Mouse (Mus musculus) erythroblast, embryonic 14.5 days (primary cell): ENCODE results near the gene Kirrel.

Experiments used
- GATA1 ChIP-seq: IDR thresholded peaks from 2 replicates; pipeline ENCODE4 v1.6.1; 2012; ENCODE audit warnings: low read length, inconsistent platforms, mixed read lengths
- TAL1 ChIP-seq: IDR thresholded peaks from 3 replicates; pipeline ENCODE4 v1.6.1; 2012; ENCODE audit warnings: low read length, inconsistent platforms, mixed read lengths

- TF ChIP-seq TAL1 (no peak), GATA1 (no peak)
Measured at GRCm38 (mm10) chr3:87097205-87097604, 77.3 kb downstream of the Kirrel start.
